Mouse (Mus musculus): ENCODE results near the gene Sult1a1. TPM values are rescaled to one million over a fixed set of nuclear protein-coding genes. Genes with fewer than 3 reads are reported as not detected.
"Not testable (repeated sequence)": the region's sequence is repeated elsewhere in the genome, so short reads cannot be mapped to it uniquely, and the experiment has no call there.

The Sult1a1 gene
- polyA plus RNA-seq, 1 experiment from 2014 or later, result 12.2 TPM

DNA sequence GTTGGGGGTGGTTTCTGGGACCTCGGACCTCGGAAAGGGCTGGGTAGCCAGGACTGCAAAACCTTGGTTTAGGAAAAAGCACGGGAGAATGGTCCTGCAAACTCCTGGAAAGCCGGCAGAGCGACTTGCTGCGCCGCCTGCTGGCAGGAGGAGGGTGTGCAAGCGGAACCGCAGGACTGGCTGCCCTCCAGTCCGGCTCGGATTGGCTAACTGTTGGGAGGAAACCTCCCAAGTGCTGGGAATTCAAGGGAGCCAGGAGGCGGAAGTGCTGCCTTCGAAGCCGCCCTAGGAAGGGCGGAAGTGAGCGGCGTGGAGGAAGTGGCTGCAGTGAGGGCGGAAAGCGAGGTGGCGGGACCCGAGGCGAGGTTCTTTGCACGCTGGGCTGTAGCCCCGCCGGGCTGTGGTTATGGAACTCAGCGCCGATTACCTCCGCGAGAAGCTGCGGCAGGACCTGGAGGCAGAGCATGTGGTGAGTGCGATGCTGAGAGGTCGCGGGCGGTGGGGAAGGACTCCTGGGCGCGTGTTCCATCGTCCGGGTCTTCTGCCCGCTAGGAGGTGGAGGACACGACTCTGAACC is 19.5 kb upstream of the Sult1a1 start, which contains the start of gene Slx1b:
Gene Slx1b, minus strand, starts transcription at position 154 of the 577 bp plus-strand sequence.
- Histone ChIP-seq H3K4me1 (peaks cover 26% of the 10 kb centered on the region), H3K9ac (peak within 1 kb of the TSS; percentile 93), H3K4me2 (peak within 1 kb of the TSS; percentile 92), H3K36me3 (peaks cover 22% of the 10 kb centered on the region), H3K27me3 (no peaks in the 10 kb centered on the region), H3K27ac (peak within 1 kb of the TSS; percentile 98), H3K4me3 (peak within 1 kb of the TSS; percentile 86), H3K9me3 (no peaks in the 10 kb centered on the region)
- 0% methylated on average over 40 of the region's 40 CpGs for WGBS
- ATAC-seq (ENCODE audit: insufficient number of reproducible peaks, low FRiP score, low TSS enrichment, low read depth), result peak; percentile 94

DNA sequence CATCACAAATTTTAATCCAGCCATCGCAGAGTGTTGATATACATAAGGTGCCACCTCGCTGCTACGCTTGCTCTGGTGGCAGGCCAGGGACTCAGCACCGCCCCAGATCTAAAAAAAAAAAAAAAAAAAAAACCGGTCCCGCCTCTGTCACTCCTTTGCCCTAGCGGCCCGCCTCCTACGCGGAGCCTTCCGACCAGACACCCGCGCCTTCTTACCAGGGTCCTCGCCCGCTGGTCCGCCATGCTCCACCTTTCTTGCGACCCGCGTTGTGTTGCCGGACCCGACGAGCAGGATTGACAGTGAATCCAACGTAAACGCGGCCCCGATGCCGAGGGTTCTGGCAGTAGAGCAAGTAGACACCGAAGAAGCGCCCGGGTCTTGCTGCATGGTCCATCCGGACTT is 19.0 kb upstream of the Sult1a1 start, which contains the start of gene Bola2:
Gene Bola2, plus strand, starts transcription at position 192 of the 402 bp plus-strand sequence.
- peak within 1 kb of the TSS; percentile 98 for H3K27ac ChIP-seq
- H3K36me3 ChIP-seq, result peaks cover 25% of the 10 kb centered on the region
- peaks cover 25% of the 10 kb centered on the region for H3K4me1 ChIP-seq
- ATAC-seq (ENCODE audit: insufficient number of reproducible peaks, low FRiP score, low TSS enrichment, low read depth), result peak; percentile 63
- WGBS, result under 1% methylated on average over 31 of the region's 31 CpGs
- H3K4me3 ChIP-seq, result peak within 1 kb of the TSS; percentile 86
- no peaks in the 10 kb centered on the region for H3K9me3 ChIP-seq
- H3K4me2 ChIP-seq, result peak within 1 kb of the TSS; percentile 92
- no peaks in the 10 kb centered on the region for H3K27me3 ChIP-seq
- H3K9ac ChIP-seq, result peak within 1 kb of the TSS; percentile 93

DNA sequence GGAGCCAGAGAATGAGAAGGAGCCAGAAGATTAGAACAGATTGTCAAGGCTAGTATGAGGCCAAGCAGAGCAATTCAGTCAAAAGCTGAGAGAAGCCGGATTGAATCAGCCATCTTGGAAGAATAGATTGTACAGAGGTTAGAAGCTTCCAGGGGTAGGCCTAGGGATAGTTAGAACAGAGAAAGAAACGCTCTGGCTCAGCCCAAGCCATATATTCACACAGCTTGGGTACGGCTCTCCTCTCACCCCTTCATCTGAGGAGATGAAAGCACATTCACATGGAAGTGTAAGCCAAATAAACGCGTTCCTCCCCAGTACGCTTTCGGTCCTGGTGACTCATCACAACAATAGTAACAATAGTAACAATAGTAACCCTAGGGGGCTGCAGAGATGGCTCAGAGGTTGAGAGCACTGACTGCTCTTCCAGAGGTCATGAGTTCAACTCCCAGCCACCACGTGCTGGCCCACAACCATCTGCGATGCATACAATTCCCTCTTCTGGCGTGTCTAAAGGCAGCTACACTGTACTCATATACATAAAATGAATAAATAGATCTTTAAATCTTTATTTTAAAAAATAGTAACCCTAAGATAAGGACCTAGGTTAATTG is 18.3 kb upstream of the Sult1a1 start:
- Histone ChIP-seq H3K36me3 (peaks cover 32% of the 10 kb centered on the region), H3K4me3 (peak overlapping the region; percentile 86), H3K27me3 (no peaks in the 10 kb centered on the region), H3K4me1 (peaks cover 25% of the 10 kb centered on the region), H3K9ac (peak overlapping the region; percentile 93), H3K27ac (no peak overlapping the region), H3K4me2 (peak overlapping the region; percentile 92), H3K9me3 (no peaks in the 10 kb centered on the region)
- 41% methylated on average over 10 of the region's 10 CpGs for WGBS
- ATAC-seq (ENCODE audit: insufficient number of reproducible peaks, low FRiP score, low TSS enrichment, low read depth), result no peak

DNA sequence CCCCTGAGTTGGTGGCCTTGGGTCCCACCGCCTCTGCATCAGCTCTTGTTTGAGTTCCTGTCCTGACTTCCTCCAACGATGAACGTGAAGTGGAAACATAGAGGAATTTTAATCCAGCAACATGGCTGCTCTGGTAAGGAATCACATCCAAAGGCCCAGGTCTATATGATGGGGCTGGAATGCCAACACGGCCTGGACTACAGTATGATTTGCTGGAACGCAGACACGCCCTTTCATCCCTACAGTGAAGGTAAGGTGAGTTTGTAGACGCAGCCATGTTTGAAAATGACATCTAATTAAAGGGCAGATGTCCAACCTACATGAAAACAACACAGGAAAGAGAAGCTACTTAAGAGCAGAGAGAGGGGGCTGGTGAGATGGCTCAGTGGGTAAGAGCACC is 17.5 kb upstream of the Sult1a1 start:
- Histone ChIP-seq H3K27me3 (no peaks in the 10 kb centered on the region), H3K27ac (peak overlapping the region; percentile 33; the same call in 1 of the 2 replicates), H3K36me3 (peaks cover 32% of the 10 kb centered on the region), H3K9me3 (no peaks in the 10 kb centered on the region), H3K4me3 (no peak overlapping the region), H3K9ac (no peak overlapping the region), H3K4me2 (no peak overlapping the region; the same call in 1 of the 2 replicates), H3K4me1 (peaks cover 25% of the 10 kb centered on the region)
- 81% methylated on average over 7 of the region's 7 CpGs for WGBS
- ATAC-seq (ENCODE audit: insufficient number of reproducible peaks, low FRiP score, low TSS enrichment, low read depth), result no peak

DNA sequence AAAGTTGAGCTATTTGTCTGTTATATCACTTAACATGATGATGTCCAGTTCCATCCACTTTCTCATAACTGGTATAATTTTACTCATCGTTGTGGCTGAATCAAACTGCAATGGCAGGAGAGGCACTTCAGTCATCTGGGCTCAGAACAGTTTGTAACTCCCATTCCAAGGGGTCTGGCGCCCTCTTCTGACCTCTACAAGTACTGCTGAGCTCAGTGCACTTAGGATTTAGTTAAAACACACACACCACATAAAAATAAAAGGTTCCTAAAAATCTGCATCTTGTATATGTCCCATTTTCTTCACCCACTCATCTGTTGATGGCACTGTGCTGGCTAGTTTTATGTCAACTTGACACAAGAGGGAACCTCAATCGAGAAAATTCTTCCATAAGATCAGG is 17.0 kb upstream of the Sult1a1 start:
- no peaks in the 10 kb centered on the region for H3K9me3 ChIP-seq
- peaks cover 32% of the 10 kb centered on the region for H3K36me3 ChIP-seq
- no peak overlapping the region for H3K4me3 ChIP-seq
- no peak overlapping the region for H3K4me2 ChIP-seq
- WGBS, result 33% methylated on average over 3 of the region's 3 CpGs
- no peak overlapping the region for H3K9ac ChIP-seq
- no peak overlapping the region for H3K27ac ChIP-seq
- peaks cover 25% of the 10 kb centered on the region for H3K4me1 ChIP-seq
- H3K27me3 ChIP-seq, result no peaks in the 10 kb centered on the region
- no peak for ATAC-seq (ENCODE audit: insufficient number of reproducible peaks, low FRiP score, low TSS enrichment, low read depth)

DNA sequence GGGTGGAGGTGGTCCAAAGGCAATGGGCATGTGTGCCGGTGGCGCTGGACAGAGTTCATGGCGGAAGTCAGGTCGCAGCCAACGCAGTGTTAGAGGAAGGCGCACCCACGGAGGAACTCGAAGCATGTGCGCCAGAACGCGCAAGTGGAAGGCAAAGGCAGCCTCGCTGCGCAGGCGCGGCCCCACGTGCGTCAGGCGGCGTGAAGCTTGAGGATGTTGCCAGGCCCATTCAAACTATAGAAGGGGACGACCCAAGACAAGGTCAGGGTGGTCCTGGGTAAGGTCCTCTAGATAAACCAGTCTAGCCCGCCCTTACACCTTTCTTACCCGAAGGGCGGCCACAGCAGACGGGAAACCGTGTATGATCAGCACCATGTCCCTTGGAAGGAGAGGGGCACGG is 16.2 kb upstream of the Sult1a1 start:
- no peak overlapping the region for H3K9ac ChIP-seq
- H3K4me1 ChIP-seq, result peaks cover 25% of the 10 kb centered on the region
- ATAC-seq (ENCODE audit: insufficient number of reproducible peaks, low FRiP score, low TSS enrichment, low read depth), result no peak
- no peak overlapping the region for H3K27ac ChIP-seq
- 92% methylated on average over 26 of the region's 26 CpGs for WGBS
- H3K4me3 ChIP-seq, result no peak overlapping the region
- H3K4me2 ChIP-seq, result no peak overlapping the region
- no peaks in the 10 kb centered on the region for H3K9me3 ChIP-seq
- H3K36me3 ChIP-seq, result peaks cover 27% of the 10 kb centered on the region
- H3K27me3 ChIP-seq, result no peaks in the 10 kb centered on the region

DNA sequence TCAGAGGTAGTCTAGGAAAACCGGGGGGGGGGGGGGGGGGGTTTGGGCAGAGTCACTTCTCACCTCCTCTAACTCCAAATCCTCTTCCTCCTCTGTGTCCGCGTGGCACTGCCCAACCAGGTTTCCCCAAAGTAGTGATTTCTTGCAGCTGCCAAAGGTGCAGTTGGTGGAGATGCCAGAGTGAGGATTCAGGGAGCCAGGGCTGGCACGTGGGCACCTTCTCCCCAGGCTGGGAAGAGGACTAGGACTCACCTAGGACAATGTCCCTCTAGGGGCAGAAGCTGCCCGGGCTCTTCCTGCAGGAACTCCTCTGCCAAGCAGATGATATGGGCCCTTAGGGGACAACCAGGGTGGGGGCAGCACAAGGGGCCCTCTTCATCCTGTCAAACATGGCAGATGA is 15.4 kb upstream of the Sult1a1 start:
- 83% methylated on average over 5 of the region's 5 CpGs for WGBS
- peaks cover 27% of the 10 kb centered on the region for H3K36me3 ChIP-seq
- H3K9me3 ChIP-seq, result no peaks in the 10 kb centered on the region
- no peak for ATAC-seq (ENCODE audit: insufficient number of reproducible peaks, low FRiP score, low TSS enrichment, low read depth)
- no peak overlapping the region for H3K9ac ChIP-seq
- no peak overlapping the region for H3K4me2 ChIP-seq
- no peaks in the 10 kb centered on the region for H3K27me3 ChIP-seq
- H3K27ac ChIP-seq, result no peak overlapping the region
- H3K4me3 ChIP-seq, result no peak overlapping the region
- H3K4me1 ChIP-seq, result peaks cover 18% of the 10 kb centered on the region

DNA sequence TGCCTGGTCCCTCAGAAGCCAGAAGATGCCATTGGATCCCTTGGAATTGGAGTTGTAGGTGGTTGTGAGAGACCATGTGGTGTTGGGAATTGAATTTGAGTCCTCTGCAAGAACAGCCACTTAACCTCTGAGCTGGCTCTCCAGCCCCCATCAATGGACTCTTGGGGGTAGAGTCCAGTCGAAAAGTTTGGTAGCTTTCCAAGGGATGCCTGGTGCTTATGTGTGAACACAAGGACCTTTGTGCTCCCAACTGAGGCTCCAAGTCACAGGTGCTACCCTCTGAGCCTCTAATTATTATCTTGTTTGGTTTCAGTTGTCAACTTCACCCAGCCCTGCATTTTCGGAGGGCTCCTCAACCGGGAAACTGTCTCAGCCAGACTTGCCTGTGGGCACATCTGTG is 14.5 kb upstream of the Sult1a1 start:
- no peaks in the 10 kb centered on the region for H3K27me3 ChIP-seq
- H3K27ac ChIP-seq, result no peak overlapping the region
- H3K4me2 ChIP-seq, result no peak overlapping the region
- H3K36me3 ChIP-seq, result peaks cover 27% of the 10 kb centered on the region
- ATAC-seq (ENCODE audit: insufficient number of reproducible peaks, low FRiP score, low TSS enrichment, low read depth), result no peak
- no peak overlapping the region for H3K4me3 ChIP-seq
- H3K9ac ChIP-seq, result no peak overlapping the region
- WGBS, result 80% methylated on average over 3 of the region's 3 CpGs
- no peaks in the 10 kb centered on the region for H3K9me3 ChIP-seq
- H3K4me1 ChIP-seq, result peaks cover 12% of the 10 kb centered on the region

DNA sequence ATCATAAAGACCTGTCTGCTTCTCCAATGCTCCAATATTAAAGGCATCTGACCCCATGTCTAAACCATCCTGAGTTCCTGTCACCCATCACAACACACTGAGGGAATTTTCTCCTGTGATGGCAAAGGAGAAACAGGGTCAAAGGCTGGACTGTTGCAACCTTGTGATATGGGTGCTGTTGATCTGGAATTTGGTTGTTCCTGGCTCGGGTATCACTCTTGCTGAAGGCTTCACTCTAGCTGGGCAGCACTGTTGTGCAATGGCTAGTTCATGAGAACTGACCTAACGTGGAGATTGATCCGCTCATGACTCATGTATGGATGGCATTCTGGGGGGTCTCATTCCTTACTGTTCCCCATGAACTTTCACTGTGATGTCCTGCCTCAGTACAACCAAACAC is 12.8 kb upstream of the Sult1a1 start:
- Histone ChIP-seq H3K27me3 (no peaks in the 10 kb centered on the region), H3K9ac (no peak overlapping the region), H3K9me3 (no peaks in the 10 kb centered on the region), H3K4me3 (no peak overlapping the region), H3K4me1 (peaks cover 5% of the 10 kb centered on the region), H3K36me3 (peaks cover 27% of the 10 kb centered on the region), H3K4me2 (no peak overlapping the region), H3K27ac (no peak overlapping the region)
- WGBS, result 81% methylated on average over 3 of the region's 3 CpGs
- ATAC-seq (ENCODE audit: insufficient number of reproducible peaks, low FRiP score, low TSS enrichment, low read depth), result no peak

DNA sequence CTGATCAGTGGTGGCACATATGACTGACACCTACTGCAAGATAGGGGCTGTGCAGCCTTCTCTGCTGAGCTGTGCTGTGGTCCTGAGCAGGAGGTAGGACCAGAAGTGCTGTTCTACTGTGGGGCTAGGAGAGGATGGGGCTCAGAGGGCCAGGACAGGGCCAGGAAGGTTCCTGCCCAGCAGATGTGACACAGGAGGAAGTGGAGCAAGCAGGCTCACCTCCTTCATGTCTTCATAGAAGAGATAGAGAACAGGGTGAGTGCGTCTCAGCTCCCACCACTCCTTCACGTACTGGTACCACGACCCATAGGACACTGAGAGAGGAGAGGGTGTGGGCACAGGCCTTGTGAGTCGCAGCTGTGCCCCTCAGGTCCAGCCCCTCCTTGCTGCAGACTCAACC is 11.9 kb upstream of the Sult1a1 start:
- not testable (repeated sequence) for H3K27me3 ChIP-seq; H3K4me2 ChIP-seq; H3K4me3 ChIP-seq; H3K4me1 ChIP-seq; H3K9me3 ChIP-seq; H3K9ac ChIP-seq; ATAC-seq (ENCODE audit: insufficient number of reproducible peaks, low FRiP score, low TSS enrichment, low read depth); H3K27ac ChIP-seq
- H3K36me3 ChIP-seq, result peaks cover 27% of the 10 kb centered on the region
- 70% methylated on average over 4 of the region's 4 CpGs for WGBS

DNA sequence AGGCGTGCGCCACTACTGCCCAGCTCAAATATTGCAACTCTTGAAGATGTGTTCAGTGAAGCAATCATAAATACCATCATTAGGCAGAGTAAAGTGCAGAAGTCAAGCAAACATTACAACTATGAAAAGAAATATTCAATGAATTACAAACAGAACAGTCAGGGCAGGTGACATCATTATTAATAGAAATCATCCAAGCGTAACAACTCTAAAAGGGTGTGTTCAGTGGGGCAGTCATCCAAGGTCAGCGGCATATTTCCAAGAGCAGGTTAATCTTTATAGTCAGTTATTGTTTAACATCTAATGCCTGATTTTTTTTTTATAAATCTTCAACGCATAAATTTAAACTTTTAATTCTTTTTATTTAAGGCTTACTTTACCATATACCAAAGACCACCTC is 5.0 kb upstream of the Sult1a1 start:
- Histone ChIP-seq H3K4me1 (peaks cover 5% of the 10 kb centered on the region; the same call in 1 of the 2 replicates), H3K27me3 (no peaks in the 10 kb centered on the region), H3K4me2 (no peak overlapping the region), H3K4me3 (no peak overlapping the region), H3K9ac (no peak overlapping the region), H3K27ac (no peak overlapping the region), H3K9me3 (no peaks in the 10 kb centered on the region), H3K36me3 (no peaks in the 10 kb centered on the region; the same call in 1 of the 2 replicates)
- no peak for ATAC-seq (ENCODE audit: insufficient number of reproducible peaks, low FRiP score, low TSS enrichment, low read depth)
- WGBS, result 91% methylated on average over 5 of the region's 5 CpGs

DNA sequence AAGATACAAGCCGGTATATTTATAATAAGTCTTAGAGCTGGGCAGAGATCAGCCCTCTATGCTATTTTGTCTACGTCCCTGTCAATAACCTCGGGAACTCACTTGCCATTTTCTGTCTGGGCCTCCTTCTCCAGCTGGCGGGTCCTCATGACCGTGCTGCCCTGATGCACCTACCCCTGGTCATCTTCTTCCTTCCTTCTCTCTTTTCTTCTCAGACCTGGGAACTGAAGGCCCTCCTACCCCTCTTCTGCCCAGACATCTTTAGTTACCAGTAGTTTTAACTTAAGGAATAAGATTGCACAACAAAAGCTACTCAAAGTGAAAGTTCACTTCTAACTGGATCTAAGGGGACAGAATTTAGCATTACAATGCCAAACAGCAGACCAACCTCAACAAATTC is 3.5 kb upstream of the Sult1a1 start:
- Histone ChIP-seq H3K4me1 (peaks cover 11% of the 10 kb centered on the region; the same call in 1 of the 2 replicates), H3K4me3 (no peak overlapping the region), H3K9ac (no peak overlapping the region), H3K36me3 (peaks cover 8% of the 10 kb centered on the region), H3K27ac (no peak overlapping the region), H3K4me2 (no peak overlapping the region), H3K9me3 (no peaks in the 10 kb centered on the region), H3K27me3 (no peaks in the 10 kb centered on the region)
- WGBS, result 86% methylated on average over 5 of the region's 5 CpGs
- ATAC-seq (ENCODE audit: insufficient number of reproducible peaks, low FRiP score, low TSS enrichment, low read depth), result no peak
